Mouse (Mus musculus) MEL (cell line): ENCODE results near the gene Mansc1. TPM values are rescaled to one million over a fixed set of nuclear protein-coding genes. Genes with fewer than 3 reads are reported as not detected.

Experiments
- DNase-seq: peaks from one replicate; pipeline ENCODE4 v3.0.0; 2011; ENCODE audit warnings: low read depth, low spot score
- H3K27ac ChIP-seq: 2 replicates; pipeline ENCODE4 v1.5.1; 2012; ENCODE audit warnings: low read depth, mild to moderate bottlenecking, control low read depth, low read length, moderate library complexity; ENCODE audit not compliant: control insufficient read depth
- H3K27me3 ChIP-seq, 2 experiments: fragments of 150-350 bp in 1 of 2; sonication (generic) in 1 of 2; 2 replicates each; pipeline ENCODE4 v1.6.1; 2012; ENCODE audit warnings: low read length in 2 of 2, mild to moderate bottlenecking in 2 of 2, improper control_type of control experiment in 1 of 2, moderate library complexity in 1 of 2; ENCODE audit not compliant: insufficient read depth in 2 of 2, control insufficient read depth in 1 of 2
- H3K36me3 ChIP-seq, 2 experiments: 2 replicates each; pipeline ENCODE4 v1.6.1; 2012 to 2014; ENCODE audit warnings: low read length in 2 of 2, improper control_type of control experiment in 1 of 2, inconsistent platforms in 1 of 2, mild to moderate bottlenecking in 1 of 2; ENCODE audit not compliant: insufficient read depth in 2 of 2, control insufficient read depth in 1 of 2
- H3K4me1 ChIP-seq, 2 experiments: fragments of 150-350 bp in 1 of 2; sonication (generic) in 1 of 2; 2 replicates each; pipeline ENCODE4 v1.6.1; 2012; ENCODE audit warnings: low read length in 2 of 2, improper control_type of control experiment in 1 of 2, mild to moderate bottlenecking in 1 of 2; ENCODE audit not compliant: insufficient read depth in 2 of 2, control insufficient read depth in 1 of 2
- H3K4me3 ChIP-seq, 2 experiments: fragments of 150-350 bp in 1 of 2; sonication (generic) in 1 of 2; 2 replicates each; pipeline ENCODE4 v1.5.1; 2012; ENCODE audit warnings: low read depth in 2 of 2, low read length in 2 of 2, mild to moderate bottlenecking in 2 of 2, moderate library complexity in 2 of 2, control low read depth in 1 of 2, improper control_type of control experiment in 1 of 2; ENCODE audit not compliant: control insufficient read depth in 1 of 2, insufficient read depth in 1 of 2
- H3K79me2 ChIP-seq: 2 replicates; pipeline ENCODE4 v1.6.1; 2012; ENCODE audit warnings: mild to moderate bottlenecking, low read length, moderate library complexity; ENCODE audit not compliant: control insufficient read depth, poor library complexity, insufficient read depth
- H3K9ac ChIP-seq: 2 replicates; pipeline ENCODE4 v1.6.1; 2012; ENCODE audit warnings: low read depth, mild to moderate bottlenecking, control low read depth, low read length, moderate library complexity; ENCODE audit not compliant: control insufficient read depth, poor library complexity, severe bottlenecking
- H3K9me3 ChIP-seq: fragments of 150-350 bp; sonication (generic); replicated peaks from 2 replicates; pipeline ENCODE4 v1.6.1; 2012; ENCODE audit warnings: mild to moderate bottlenecking, low read length, improper control_type of control experiment, moderate library complexity; ENCODE audit not compliant: insufficient read depth
- E2F4 ChIP-seq: IDR thresholded peaks from 2 replicates; pipeline ENCODE4 v1.6.1; 2011; ENCODE audit warnings: low read depth, low read length, improper control_type of control experiment, borderline replicate concordance
- ETS1 ChIP-seq: IDR thresholded peaks from 2 replicates; pipeline ENCODE4 v1.6.1; 2012; ENCODE audit warnings: low read depth, mild to moderate bottlenecking, inconsistent platforms, low read length, improper control_type of control experiment, moderate library complexity
- GABPA ChIP-seq: IDR thresholded peaks from 2 replicates; pipeline ENCODE4 v1.6.1; 2012; ENCODE audit warnings: low read depth, mild to moderate bottlenecking, inconsistent platforms, low read length, improper control_type of control experiment, moderate library complexity
- GATA1 ChIP-seq: IDR thresholded peaks from 2 replicates; pipeline ENCODE4 v1.6.1; 2011; ENCODE audit warnings: low read depth, low read length, improper control_type of control experiment
- JUND ChIP-seq: IDR thresholded peaks from 2 replicates; pipeline ENCODE4 v1.6.1; 2011; ENCODE audit warnings: low read depth, mild to moderate bottlenecking, improper control_type of control experiment, low read length
- MAFK ChIP-seq: IDR thresholded peaks from 2 replicates; pipeline ENCODE4 v1.6.1; 2011; ENCODE audit warnings: low read depth, mild to moderate bottlenecking, low read length, improper control_type of control experiment, borderline replicate concordance
- MAZ ChIP-seq: IDR thresholded peaks from 2 replicates; pipeline ENCODE4 v1.6.1; 2012; ENCODE audit warnings: low read depth, mild to moderate bottlenecking, inconsistent platforms, low read length, improper control_type of control experiment
- MEF2A ChIP-seq: IDR thresholded peaks from 2 replicates; pipeline ENCODE4 v1.6.1; 2014; ENCODE audit warnings: low read depth, mild to moderate bottlenecking, inconsistent platforms, low read length, improper control_type of control experiment; ENCODE audit not compliant: poor library complexity, insufficient replicate concordance, severe bottlenecking; ENCODE audit errors: extremely low read depth
- MYB ChIP-seq: IDR thresholded peaks from 2 replicates; pipeline ENCODE4 v1.6.1; 2011; ENCODE audit warnings: mild to moderate bottlenecking, low read depth, low read length, improper control_type of control experiment
- NRF1 ChIP-seq: IDR thresholded peaks from 2 replicates; pipeline ENCODE4 v1.6.1; 2014; ENCODE audit warnings: low read depth, mild to moderate bottlenecking, inconsistent platforms, low read length, improper control_type of control experiment, moderate library complexity; ENCODE audit not compliant: poor library complexity, insufficient read depth, severe bottlenecking
- POLR2AphosphoS2 ChIP-seq: IDR thresholded peaks from 2 replicates; pipeline ENCODE4 v1.6.1; 2011; ENCODE audit warnings: low read length, improper control_type of control experiment
- RAD21 ChIP-seq: IDR thresholded peaks from 2 replicates; pipeline ENCODE4 v1.6.1; 2011; ENCODE audit warnings: mild to moderate bottlenecking, low read depth, low read length, improper control_type of control experiment
- SMC3 ChIP-seq: IDR thresholded peaks from 2 replicates; pipeline ENCODE4 v1.6.1; 2011; ENCODE audit warnings: low read depth, low read length, improper control_type of control experiment
- TCF12 ChIP-seq: IDR thresholded peaks from 2 replicates; pipeline ENCODE4 v1.6.1; 2014; ENCODE audit warnings: low read depth, mild to moderate bottlenecking, inconsistent platforms, low read length, improper control_type of control experiment, moderate library complexity
- UBTF ChIP-seq: IDR thresholded peaks from 2 replicates; pipeline ENCODE4 v1.6.1; 2012; ENCODE audit warnings: low read depth, mild to moderate bottlenecking, inconsistent platforms, low read length, improper control_type of control experiment, moderate library complexity, borderline replicate concordance; ENCODE audit not compliant: insufficient read depth
- USF1 ChIP-seq: IDR thresholded peaks from 2 replicates; pipeline ENCODE4 v1.6.1; 2014; ENCODE audit warnings: low read depth, mild to moderate bottlenecking, inconsistent platforms, low read length, improper control_type of control experiment, moderate library complexity
- ZC3H11A ChIP-seq: IDR thresholded peaks from 2 replicates; pipeline ENCODE4 v1.6.1; 2012; ENCODE audit warnings: low read depth, mild to moderate bottlenecking, inconsistent platforms, low read length, improper control_type of control experiment
- ZKSCAN1 ChIP-seq: IDR thresholded peaks from 2 replicates; pipeline ENCODE4 v1.6.1; 2012; ENCODE audit warnings: low read depth, mild to moderate bottlenecking, inconsistent platforms, low read length, improper control_type of control experiment, moderate library complexity
- ZNF384 ChIP-seq: IDR thresholded peaks from 2 replicates; pipeline ENCODE4 v1.6.1; 2012; ENCODE audit warnings: low read depth, mild to moderate bottlenecking, inconsistent platforms, low read length, improper control_type of control experiment
- polyA plus RNA-seq, 2 experiments: library from polyadenylated mRNA; stranded (reverse) in 1 of 2; unstranded in 1 of 2; fragments of >175 nt in 1 of 2; fragments of >200 nt in 1 of 2; gene quantifications; 2 replicates each; pipeline versions ENCODE4 v1.2.1 to v1.2.4; 2012; ENCODE audit warnings: low replicate concordance in 2 of 2, low read depth in 1 of 2; ENCODE audit not compliant: insufficient read length in 2 of 2, insufficient read depth in 1 of 2, missing spikeins in 1 of 2
- total RNA-seq: library from RNA; depleted of rRNA; stranded (reverse); fragments of 300-350 nt; gene quantifications from 2 replicates; pipeline ENCODE4 v1.2.3, GENCODE M21; 2012

The Mansc1 gene
- total and polyA plus RNA-seq, 3 experiments, result not detected

DNA sequence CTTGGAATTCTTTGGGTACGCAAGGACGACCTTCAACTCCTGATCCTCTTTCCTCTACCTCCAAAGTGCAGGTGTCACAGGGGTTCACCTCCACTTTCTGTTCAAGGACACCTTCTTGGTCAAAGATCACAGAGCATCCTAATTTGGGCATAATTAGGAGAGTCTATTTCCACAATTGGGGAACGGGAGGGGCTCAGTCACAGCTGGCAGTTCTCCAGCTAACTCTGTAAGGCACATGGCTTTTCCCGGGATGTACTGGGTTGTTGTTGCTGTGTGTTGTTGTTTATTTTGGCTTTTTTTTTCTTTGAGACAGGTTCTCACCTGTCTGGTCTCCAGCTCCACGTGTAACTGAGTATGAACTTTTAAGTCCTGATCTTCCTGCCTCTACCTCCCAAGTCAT lies 468 bp upstream of the Mansc1 start:
- Histone ChIP-seq H3K4me1 (peaks cover 0 to 7% of the 10 kb centered on the region in 2 experiments; a peak in 1 of 4 replicates), H3K79me2 (no peaks in the 10 kb centered on the region), H3K27ac (no peak overlapping the region), H3K4me3 (no peak overlapping the region), H3K27me3 (no peaks in the 10 kb centered on the region), H3K36me3 (peaks cover 0 to 2% of the 10 kb centered on the region in 2 experiments; a peak in 1 of 4 replicates), H3K9me3 (no peaks in the 10 kb centered on the region), H3K9ac (no peak overlapping the region)
- TF ChIP-seq ZKSCAN1 (no peak), JUND (no peak), E2F4 (no peak), MEF2A (no peak), MYB (no peak), GABPA (no peak), UBTF (no peak), NRF1 (no peak), ZC3H11A (no peak)
- DNase-seq, result no peak

- H3K27ac ChIP-seq, result no peak overlapping the region
- H3K36me3 ChIP-seq, result peaks cover 0 to 2% of the 10 kb centered on the region in 2 experiments; a peak in 1 of 4 replicates
- no peaks in the 10 kb centered on the region for H3K9me3 ChIP-seq
- no peak for TF ChIP-seq MYB
- no peak for TF ChIP-seq ETS1
- TF ChIP-seq GATA1, result no peak
- TF ChIP-seq MAZ, result no peak
- no peak for TF ChIP-seq GABPA
- no peak for TF ChIP-seq SMC3
- H3K4me1 ChIP-seq, result peaks cover 0 to 4% of the 10 kb centered on the region in 2 experiments; a peak in 1 of 4 replicates
- H3K79me2 ChIP-seq, result no peaks in the 10 kb centered on the region
- H3K4me3 ChIP-seq, result no peak overlapping the region
- DNase-seq, result no peak
- no peak overlapping the region for H3K9ac ChIP-seq
- peaks cover 0 to 2% of the 10 kb centered on the region in 2 experiments; a peak in 2 of 4 replicates for H3K27me3 ChIP-seq
Observed at GRCm38 (mm10) chr6:134630447-134630846, 1.8 kb downstream of the Mansc1 start.

DNA sequence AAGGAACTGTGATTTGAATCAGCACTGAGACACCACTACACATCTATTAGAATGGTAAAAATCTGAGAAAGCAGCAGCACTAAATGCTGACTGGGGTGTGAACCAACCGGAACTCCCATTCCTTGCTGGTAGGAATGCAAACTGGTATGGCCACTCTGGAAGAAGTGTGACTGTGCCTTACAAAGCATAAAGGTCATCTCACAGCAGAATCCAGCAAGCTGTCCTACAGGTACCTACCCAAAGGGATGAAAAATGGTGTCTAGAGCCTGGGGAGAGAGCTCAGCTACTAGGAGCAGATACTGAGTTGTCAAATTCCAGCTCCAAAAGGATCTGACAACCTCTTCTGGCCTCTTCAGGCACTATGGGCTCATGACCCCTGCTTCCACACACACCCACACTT lies 5.7 kb downstream of the Mansc1 start:
- H3K4me3 ChIP-seq, result no peak overlapping the region
- no peaks in the 10 kb centered on the region for H3K36me3 ChIP-seq
- peaks cover 0 to 2% of the 10 kb centered on the region in 2 experiments; a peak in 2 of 4 replicates for H3K27me3 ChIP-seq
- H3K9me3 ChIP-seq, result no peaks in the 10 kb centered on the region
- TF ChIP-seq ZC3H11A (no peak), MEF2A (no peak), SMC3 (no peak), POLR2AphosphoS2 (no peak), MAFK (no peak), TCF12 (no peak), ZNF384 (no peak), USF1 (no peak), E2F4 (no peak), ETS1 (no peak), RAD21 (no peak)
- H3K4me1 ChIP-seq, result peaks cover 0 to 2% of the 10 kb centered on the region in 2 experiments; a peak in 2 of 4 replicates
- H3K79me2 ChIP-seq, result no peaks in the 10 kb centered on the region
- no peak overlapping the region for H3K9ac ChIP-seq
- no peak overlapping the region for H3K27ac ChIP-seq
- no peak for DNase-seq
